In the genomic region with DNA sequence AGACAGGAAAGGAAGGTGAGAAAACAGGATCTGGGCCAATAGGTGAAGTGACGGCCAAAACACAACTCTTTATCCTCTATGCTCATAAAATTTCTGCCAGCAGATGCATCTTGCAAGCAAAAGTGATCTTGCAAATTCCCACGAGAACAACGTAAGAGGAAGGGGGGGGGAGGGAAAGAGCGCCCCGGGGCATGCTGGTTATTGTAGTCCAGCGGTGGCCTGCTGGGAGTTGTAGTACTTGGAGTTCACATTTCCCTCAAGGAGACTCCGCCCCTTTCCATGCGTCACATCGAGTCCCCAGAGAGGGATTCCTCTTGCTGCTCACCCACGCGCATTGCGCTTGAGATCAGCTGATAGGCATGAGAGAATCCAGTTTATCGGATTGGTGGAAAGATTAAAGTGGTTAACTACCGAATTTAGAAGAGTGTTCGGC, we compare ENCODE assay signal across 8 mouse cellular contexts. TPM values are rescaled to one million over a fixed set of nuclear protein-coding genes. Genes with fewer than 3 reads are reported as not detected.
DNase-seq lines count a peak whose midpoint lies in the region; ATAC-seq and TF ChIP-seq lines count a peak whose summit lies in the region.

No protein-coding gene starts in this region.

- peak overlapping the region; percentile 80 for H3K27ac ChIP-seq in hindbrain, embryonic 10.5 days
- peak overlapping the region; percentile 43; the same call in 1 of the 2 replicates for H3K27ac ChIP-seq in lung, postnatal 0 days (ENCODE audit: low read length)

- H3K4me2 ChIP-seq in lung, postnatal 0 days (replicated peaks; ENCODE audit: low read depth, low read length): peak overlapping the region; percentile 52

- peak; percentile 87 for ATAC-seq in frontal cortex, adult (ENCODE audit: low TSS enrichment)
- ATAC-seq in lung, postnatal 0 days: peak; percentile 82

- H3K9ac ChIP-seq in lung, postnatal 0 days (replicated peaks; ENCODE audit: low read depth): no peak overlapping the region

- peak overlapping the region; percentile 43 for H3K4me3 ChIP-seq in hindbrain, embryonic 10.5 days
- H3K4me3 ChIP-seq in lung, postnatal 0 days (ENCODE audit: low read depth, low read length): no peak overlapping the region

- peaks cover under 1% of the 10 kb centered on the region; the same call in 1 of the 2 replicates for H3K36me3 ChIP-seq in hindbrain, embryonic 10.5 days
- H3K36me3 ChIP-seq in lung, postnatal 0 days (ENCODE audit: insufficient read depth, low read length): no peaks in the 10 kb centered on the region

- DNase-seq in MN1 (ENCODE audit: low spot score): peak; percentile 99
- peak; percentile 99 for DNase-seq in cerebellum, adult 9-10 months
- DNase-seq in hindbrain, embryonic 10.5 days (ENCODE audit: low spot score): peak; percentile 97
- peak; percentile 99 for DNase-seq in layer of hippocampus, adult 9-11 months
- DNase-seq in lung, postnatal 0 days (ENCODE audit: low spot score): peak; percentile 99
- DNase-seq in ovary, postnatal 14 days (ENCODE audit: low spot score): peak; percentile 87
- DNase-seq in thymus, postnatal 14 days: peak; percentile 97

- H3K27me3 ChIP-seq in hindbrain, embryonic 10.5 days (ENCODE audit: insufficient read depth, poor library complexity, severe bottlenecking): no peaks in the 10 kb centered on the region
- H3K27me3 ChIP-seq in lung, postnatal 0 days (replicated peaks; ENCODE audit: insufficient read depth, low read length): no peaks in the 10 kb centered on the region

- no peaks in the 10 kb centered on the region for H3K9me3 ChIP-seq in hindbrain, embryonic 10.5 days
- H3K9me3 ChIP-seq in lung, postnatal 0 days (ENCODE audit: low read length): no peaks in the 10 kb centered on the region

- WGBS in hindbrain, embryonic 10.5 days: under 1% methylated on average over 15 of the region's 15 CpGs
- 0% methylated on average over 15 of the region's 15 CpGs for WGBS in lung, postnatal 0 days

- peaks cover 48% of the 10 kb centered on the region for H3K4me1 ChIP-seq in hindbrain, embryonic 10.5 days (replicated peaks)
- H3K4me1 ChIP-seq in lung, postnatal 0 days (ENCODE audit: insufficient read depth, low read depth, low read length): peaks cover 19% of the 10 kb centered on the region

- TF ChIP-seq CTCF in lung, postnatal 0 days (IDR thresholded peaks at IDR 0.05): no peak

- TF ChIP-seq EP300 in lung, postnatal 0 days (IDR thresholded peaks at IDR 0.05): no peak; the same call in 1 of the 2 replicates

RNA-seq across cellular contexts. Expression of a gene that starts 2.5 kb away (rescaled TPM):
- polyA plus RNA-seq in hindbrain, embryonic 10.5 days (2016; fragmentation: Nextera tagmentation; extraction: Ambion mirVana): 385 and 396 TPM in 2 replicates
- polyA plus RNA-seq in lung, postnatal 0 days (2015; fragmentation: Nextera tagmentation; extraction: Ambion mirVana): 166 and 184 TPM in 2 replicates

RNA-seq across cellular contexts. Expression of a gene that starts 26.9 kb away (rescaled TPM):
- 4.1 and 6.7 TPM in 2 replicates for polyA plus RNA-seq in hindbrain, embryonic 10.5 days (2016; fragmentation: Nextera tagmentation; extraction: Ambion mirVana)
- 5.2 and 8.4 TPM in 2 replicates for polyA plus RNA-seq in lung, postnatal 0 days (2015; fragmentation: Nextera tagmentation; extraction: Ambion mirVana)

RNA-seq across cellular contexts. Expression of a gene that starts 54.4 kb away (rescaled TPM):
- polyA plus RNA-seq in hindbrain, embryonic 10.5 days (2016; fragmentation: Nextera tagmentation; extraction: Ambion mirVana): 1.1 and 1.5 TPM in 2 replicates
- polyA plus RNA-seq in lung, postnatal 0 days (2015; fragmentation: Nextera tagmentation; extraction: Ambion mirVana): 108 and 122 TPM in 2 replicates

RNA-seq across cellular contexts. Expression of a gene that starts 55.3 kb away (rescaled TPM):
- 41.2 and 43.8 TPM in 2 replicates for polyA plus RNA-seq in hindbrain, embryonic 10.5 days (2016; fragmentation: Nextera tagmentation; extraction: Ambion mirVana)
- 51.7 and 55.1 TPM in 2 replicates for polyA plus RNA-seq in lung, postnatal 0 days (2015; fragmentation: Nextera tagmentation; extraction: Ambion mirVana)

Comparison
In these comparisons a context has a peak if more than half of its experiments do, and no peak if none do; other contexts are left out.
1. RNA of a gene that starts 54.4 kb away (polyA plus RNA-seq): 108 to 122 TPM in lung, postnatal 0 days; 1.1 to 1.5 TPM in hindbrain, embryonic 10.5 days; every median in the first group is over 10 times any median in the second.
2. Peak in every context shown above with its lines, with median percentiles within 50 percentile points of each other: DNase-seq.